Mouse (Mus musculus) 3134 (cell line): ENCODE data around the gene Ube2r2.

Experiments used
- DNase-seq: peaks from one replicate; pipeline ENCODE4 v3.0.0-alpha.2; 2011; ENCODE audit warnings: low spot score; ENCODE audit not compliant: insufficient read length; ENCODE audit errors: extremely low read depth

The Ube2r2 gene

DNA sequence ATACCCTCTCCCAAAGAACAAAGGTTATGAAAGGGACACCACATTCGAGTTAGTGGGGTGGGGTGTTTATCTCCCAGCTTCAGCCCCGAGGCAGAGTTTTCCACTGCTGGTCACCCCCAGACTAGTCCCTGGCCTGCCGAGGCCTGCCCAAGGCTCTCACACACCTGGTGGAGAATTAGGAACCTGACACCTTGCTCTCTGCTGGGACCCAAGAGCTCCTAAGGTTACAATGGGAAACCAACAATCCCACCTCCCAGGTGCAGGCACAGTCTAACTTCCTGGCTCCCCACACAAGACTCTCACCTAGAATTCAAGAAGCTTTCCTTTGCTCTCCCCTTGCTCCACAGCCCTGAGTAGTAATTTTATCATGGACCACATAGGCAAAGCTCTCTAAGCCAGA is 18.7 kb upstream of the Ube2r2 start:
- DNase-seq, result no peak

DNA sequence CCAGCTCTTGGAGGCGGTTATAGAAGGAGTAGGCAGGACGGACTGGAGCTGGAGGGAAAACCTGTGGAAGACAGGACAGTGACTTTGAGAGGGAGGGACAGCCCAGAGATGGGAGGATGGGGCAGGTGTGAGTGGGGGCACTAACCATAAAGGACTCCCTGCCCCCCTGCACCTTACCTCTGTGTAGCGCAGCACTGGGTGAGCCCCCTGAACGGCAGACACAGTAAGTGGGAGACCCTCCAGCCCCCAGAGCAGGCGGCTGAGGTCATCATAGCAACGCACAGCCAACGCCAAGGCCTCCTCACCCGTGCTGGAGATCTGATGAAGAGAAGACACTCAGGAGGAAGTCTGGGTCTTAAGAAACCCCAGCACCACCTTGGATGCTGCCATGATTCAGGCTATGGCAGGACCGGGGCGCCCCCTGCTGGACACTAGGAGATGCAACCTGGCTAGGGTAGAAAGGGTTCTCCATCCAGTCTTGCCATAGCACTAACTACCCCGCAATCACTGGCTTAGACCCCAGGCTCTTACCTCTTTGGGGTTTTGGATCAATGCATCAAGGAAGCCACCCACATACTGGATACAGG is 16.7 kb upstream of the Ube2r2 start:
- peak; percentile 59 for DNase-seq

DNA sequence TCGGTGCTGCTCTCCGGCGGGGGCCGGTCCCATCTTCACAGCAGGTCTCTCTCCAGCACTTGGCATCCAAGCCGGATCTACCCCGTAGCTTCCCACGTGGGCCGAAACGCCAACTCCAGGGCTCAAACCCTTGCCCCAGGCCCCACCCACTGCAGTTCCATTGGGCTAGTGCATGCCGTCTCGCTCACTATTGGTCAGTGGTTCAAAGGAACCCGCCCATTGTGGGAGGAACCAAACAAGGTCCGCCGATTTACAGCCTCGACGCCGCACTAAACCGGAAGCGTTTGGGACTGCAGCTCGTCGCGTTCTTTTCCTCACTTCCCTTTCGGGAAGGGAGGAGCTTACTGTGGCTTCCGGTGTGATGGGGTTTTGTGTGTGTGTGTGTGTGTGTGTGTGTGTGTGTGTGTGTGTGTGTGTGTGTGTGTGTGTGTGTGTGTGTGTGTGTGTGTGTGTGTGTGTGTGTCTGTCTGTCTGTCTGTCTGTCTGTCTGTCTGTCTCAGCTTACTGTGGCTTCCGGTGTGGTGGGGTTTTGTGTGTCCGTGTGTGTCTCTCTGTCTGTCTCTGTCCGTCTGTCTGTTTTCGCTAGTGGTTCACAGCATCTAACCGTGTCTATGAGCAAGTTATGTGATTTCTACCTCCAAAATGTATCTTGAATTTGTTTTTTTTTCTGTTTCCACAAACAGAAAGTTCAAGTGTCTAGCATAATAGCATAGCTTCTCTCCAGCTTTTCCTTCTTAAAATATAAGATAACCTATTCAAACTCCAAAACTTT is 11.2 kb upstream of the Ube2r2 start, which contains the start of gene Nol6:
Gene Nol6 (minus strand): TSS at position 276 of the 772 bp plus-strand sequence.
- peak; percentile 95 for DNase-seq

DNA sequence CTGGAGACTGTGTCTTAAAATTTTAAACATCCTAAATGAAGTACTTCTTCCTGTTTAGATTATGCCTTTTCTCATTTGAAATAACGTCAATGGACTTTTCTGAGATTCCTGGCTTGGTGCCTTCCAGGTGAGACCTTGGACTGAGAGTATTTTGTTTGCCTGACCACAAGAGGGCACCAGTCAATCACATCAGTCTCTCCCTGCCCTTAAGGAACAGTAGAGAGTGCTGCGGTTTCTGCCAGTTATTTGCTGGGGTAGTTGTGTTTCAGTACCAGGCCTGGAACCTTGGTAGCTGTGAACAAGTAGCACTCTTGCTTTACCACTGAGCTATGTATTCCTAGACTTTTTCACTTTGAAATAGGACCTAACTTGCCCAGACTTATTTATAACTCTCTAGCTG is 6.1 kb upstream of the Ube2r2 start:
- no peak for DNase-seq

DNA sequence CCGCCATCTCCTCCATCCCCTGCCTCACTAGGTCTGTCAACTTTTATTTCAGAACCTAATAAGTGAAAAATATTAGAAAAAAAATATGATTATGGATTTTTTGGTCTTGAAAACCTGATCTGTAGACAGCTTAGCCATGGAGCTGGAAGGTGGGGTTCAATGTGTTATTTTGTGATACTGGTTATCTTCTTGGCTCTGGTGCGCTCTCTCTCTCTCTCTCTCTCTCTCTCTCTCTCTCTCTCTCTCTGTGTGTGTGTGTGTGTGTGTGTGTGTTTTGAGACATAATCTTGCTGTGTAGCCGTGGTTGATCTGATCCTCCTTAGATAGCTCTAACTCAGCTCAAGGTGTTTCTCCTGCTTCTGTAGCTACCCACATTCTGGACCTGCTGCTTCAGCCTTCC is 5.7 kb upstream of the Ube2r2 start:
- DNase-seq, result no peak

DNA sequence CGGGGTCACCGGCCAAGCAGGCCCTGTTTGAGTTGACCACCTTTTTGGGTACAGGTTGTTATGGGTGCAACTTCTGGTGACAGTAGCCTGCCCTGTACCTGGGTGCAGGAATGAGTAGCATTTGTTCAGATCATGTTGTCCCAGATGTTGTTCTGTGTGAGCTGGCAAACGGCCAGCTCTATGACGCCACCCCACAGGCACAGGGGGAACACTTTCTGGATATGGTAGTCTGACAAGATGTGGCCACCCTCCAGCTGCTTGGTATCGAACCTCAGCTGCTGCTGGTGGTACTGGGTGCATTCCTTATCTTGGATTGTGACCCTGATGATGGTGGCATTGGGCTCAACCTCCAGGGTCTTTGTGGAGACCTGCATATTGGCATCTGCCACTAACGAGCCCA is 3.1 kb upstream of the Ube2r2 start:
- DNase-seq, result no peak

DNA sequence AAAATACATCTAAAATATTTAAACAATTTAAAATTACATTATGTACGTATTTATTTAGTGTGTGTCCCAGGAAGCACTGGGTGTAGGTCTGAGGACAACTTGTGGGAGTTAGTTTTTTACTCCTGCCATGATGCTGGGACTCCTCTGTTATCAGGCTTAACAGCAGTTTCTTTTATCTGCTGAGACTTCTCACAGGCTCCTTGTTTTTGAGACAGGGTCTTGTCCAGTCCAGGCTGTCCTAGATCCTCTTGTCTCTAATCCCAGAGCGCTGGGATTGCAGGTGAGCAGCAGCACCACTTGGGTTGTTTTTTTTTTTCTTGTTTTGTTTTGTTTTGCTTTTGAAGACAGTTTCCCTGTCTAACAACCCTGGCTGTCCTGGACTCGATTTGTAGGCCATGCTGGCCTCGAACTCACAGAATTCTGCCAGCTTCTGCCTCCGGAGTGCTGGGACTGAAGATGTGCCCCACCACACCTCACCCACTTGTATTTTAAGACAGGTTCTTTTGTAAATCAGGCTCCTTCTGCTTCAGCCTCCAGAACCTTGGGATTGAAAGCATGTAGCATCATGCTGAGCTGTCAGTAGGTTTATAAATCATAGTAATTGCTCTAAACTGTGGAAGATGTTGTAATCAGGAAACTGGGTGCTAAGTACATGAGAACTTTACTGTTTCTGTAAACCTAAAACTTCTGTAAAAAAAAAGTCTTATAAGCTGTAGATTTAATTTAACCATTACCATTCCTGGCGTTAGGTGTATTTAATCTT is 1.8 kb upstream of the Ube2r2 start:
- DNase-seq, result no peak

DNA sequence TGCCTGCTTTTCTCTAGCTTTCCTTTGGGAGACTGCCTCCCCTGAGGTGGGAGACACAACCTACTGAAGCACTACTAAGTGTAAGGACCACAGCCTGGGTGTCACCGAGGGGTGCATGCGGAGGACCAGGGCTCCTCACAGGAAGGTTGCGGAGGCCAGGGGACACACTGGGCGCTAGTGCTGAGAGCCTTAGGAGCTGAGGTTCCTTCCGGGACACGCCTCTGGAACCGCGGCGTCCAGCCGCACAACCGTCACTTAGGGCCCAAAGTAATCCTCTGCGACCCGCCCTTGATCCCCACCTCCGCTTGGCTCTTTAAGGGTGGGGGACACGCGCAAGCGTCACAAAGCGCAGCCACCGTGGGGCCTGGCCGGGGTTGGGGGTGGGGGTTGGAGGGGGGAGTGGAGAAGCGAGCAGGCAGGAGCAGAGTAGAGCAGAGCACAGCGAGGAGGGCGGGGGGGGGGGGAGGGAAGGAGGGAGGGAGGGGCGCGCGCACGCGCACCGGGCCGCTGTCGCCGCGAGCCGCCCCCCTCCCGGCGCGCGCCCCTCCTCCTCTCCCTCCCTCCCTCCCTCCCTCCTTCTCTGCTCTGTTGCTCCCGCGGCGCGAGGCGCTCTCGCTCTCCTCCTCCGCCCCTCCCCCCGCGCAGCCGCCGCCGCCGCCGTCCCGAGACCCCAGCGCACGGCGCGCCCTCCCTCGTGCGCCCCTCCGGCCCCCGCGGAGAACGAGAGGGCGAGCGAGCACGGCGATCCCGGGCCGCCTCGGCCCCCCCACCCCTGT is 420 bp upstream of the Ube2r2 start:
- DNase-seq, result peak; percentile 89

DNA sequence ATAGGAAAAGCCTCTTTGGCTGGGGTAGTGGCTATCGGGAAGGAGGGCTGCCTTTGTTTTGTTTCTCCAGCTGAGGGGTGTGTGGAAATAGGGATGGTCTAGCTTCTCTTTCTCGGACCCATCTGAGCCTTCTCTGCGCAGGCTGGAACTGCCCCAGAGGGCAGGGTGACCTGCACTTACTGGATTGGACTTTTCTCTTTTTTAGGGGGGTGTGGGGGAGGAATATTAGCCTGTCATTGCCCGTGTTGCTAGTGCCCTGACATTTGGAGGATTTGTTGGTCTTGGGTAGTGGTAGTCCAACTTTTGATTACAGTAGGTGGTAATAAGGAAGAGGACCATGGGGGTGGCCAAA is 887 bp downstream of the Ube2r2 start:
- DNase-seq, result no peak

DNA sequence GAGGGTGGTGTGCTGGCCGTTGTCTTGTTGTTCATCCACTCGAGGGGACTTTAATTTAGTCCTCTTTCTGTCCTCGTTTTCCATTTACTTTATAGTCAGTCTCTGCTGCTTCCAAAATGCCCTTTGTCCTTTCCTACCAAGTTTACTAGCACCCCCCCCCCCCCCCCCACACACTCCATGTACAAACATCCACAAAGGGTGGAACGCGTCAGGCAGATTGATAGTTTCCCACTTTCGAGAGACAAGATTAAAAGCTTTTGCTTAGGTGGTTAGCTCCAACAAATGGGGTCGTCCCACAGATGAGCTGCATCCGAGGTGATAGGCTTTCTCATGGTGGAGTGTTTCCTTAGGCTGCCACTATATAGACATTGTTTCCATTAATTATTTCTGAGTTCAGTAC is 1.3 kb downstream of the Ube2r2 start:
- DNase-seq, result no peak

DNA sequence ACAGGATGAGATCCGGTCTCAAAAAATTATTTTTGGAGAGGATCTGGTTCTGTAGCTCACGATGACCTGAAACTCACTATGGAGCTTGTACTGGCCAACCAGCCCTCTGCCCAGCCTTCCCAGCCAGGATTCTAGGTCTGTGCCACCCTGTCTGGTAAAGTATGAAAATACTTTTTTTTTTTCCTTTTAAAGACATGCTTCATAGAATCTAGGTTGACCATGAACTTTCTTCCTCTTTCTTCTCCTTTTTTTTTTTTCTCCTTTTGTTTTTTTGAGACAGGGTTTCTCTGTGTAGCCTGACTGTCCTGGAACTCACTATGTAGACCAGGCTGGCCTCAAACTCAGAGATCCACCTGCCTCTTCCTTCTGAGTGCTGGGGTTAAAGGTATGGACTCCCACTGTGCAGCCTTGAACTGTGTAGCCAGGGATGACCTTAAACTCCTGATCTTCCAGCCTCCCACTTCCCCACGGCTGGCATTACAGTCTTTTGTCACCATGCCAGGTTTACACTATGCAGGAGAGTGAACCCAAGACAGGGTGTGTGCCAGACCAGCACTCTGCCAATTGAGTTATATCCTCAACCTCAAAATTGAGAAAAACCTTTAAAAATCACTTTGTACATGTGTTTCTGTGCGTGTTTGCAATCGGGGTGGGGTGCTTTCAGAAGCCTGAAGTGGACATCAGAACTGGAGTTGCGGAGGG is 4.8 kb downstream of the Ube2r2 start:
- no peak for DNase-seq

DNA sequence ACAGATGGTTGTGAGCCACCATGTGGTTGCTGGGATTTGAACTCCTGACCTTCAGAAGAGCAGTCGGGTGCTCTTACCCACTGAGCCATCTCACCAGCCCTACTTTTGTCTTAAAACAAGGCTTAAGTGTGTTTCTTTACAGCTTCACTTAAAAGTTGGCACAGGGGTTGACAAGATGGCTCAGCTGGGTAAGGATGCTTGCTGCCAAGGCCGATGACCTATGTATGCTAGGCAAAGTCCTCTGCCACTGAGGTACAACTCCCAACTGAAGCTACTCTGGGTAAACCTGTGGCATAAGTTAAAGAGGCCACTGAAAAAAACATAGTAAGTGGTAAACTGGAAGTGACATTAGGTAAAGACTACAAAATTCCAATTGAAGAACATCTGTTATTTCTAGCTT is 7.1 kb downstream of the Ube2r2 start:
- DNase-seq, result no peak

DNA sequence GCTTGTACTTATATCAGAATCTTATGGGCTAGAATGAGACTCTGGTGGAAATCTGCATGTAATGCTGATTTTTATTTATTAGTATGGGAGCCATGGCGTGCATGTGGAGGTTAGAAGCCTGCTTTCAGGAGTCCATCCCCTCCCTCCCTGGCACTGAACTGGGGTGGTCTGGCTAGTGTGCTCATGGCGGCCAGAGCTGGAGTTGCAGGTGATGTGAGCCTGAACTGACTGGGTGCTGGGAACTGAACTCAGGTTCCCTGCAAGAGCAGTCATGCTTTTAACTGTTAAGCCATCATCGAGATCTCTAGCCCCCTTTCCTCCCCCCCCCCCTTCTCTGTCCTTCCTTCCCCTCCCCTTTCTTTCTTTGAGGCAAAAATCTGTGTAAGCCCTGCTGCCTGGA is 14.3 kb downstream of the Ube2r2 start:
- DNase-seq, result no peak

DNA sequence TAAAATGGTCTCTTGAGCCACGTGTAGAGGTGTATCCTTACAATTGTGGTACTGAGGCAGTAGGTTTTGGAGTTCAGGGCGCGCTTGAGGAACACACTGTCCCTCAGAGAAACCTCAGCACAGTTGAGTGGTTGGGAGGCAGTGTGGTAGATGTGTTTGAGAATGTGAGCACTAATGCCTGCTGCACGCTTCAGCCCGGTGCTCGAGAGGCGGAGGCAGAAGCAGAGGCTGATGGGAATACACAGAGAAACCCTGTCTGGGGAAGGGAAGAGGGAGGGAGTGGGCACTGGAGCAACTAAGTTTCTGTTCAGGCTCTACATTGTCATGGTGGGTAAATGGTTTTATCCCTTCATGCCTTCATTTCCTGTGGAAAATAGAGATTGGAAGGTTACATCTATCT is 15.6 kb downstream of the Ube2r2 start:
- no peak for DNase-seq

DNA sequence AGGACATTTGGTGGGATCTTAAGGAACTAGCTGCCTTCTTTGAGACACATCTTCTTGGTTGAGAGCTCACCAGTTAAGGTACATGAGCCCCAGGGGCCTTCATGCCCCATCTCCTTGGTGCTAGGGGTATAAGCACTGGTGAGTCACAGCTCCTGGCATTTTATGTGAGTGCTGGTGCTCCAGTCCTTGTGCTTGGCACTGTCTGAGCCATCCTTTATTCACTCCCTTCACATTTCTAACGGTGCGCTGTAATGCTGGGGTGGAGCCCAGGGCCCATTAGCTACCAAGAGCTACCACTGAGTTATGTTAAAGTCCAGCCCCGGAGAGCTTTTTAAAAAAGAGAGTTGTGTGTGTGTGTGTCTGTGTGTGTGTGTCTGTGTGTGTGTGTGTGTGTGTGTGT is 17.6 kb downstream of the Ube2r2 start:
- DNase-seq, result peak; percentile 48

DNA sequence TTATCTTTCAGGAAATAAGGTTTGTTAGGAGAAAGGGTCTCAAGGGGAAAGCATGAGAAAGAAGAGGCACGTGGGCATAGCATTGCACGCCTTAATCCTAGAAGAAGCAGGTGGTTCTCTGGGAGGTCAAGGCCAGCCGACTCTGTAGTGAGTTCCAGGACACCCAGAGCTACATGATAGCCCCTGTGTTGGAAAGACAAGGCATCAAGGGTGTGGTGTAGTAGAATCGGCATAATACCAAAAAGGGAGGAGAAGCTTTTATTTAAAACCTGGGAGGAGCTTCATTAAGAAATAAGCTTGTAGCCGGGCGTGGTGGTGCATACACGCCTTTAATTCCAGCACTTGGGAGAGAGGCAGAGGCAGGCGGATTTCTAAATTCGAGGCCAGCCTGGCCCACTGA is 21.4 kb downstream of the Ube2r2 start:
- DNase-seq, result no peak

DNA sequence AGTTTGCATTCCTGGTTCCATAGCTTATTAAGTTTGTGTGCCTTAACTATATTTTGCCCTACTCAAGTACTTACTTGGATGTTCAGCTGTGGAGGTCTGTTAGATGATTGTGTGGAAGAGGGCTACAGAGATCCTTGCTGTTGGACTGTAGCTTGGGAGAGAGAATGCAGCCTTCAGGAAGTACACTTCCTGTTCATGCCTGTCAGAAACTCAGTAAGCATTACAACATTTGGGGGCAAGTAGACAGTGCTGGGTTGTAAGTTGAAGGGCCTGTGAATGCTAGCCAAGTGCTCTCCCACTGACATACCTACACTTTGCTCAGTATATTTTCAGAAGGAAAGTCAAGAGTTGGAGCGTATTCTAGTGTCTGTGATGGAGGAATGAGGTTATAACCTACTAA is 22.7 kb downstream of the Ube2r2 start:
- DNase-seq, result no peak

DNA sequence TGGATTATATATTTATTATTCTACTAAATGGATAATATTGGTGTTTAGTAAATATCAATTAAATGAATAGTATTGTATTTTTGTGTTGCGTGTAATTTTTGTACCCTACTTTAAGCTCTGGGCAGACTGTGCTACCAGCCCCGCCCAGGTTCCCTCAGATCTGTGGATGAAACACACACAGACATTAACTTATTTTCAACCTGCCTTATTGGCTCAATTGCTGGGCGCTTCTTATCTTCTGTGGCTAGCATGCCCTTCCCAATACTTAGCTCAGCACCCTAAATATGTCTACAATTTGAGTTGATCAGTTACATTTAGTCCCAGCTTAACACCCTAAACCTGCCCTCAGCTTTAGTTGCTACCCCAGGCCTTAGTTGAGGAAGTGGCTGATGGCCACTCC is 25.7 kb downstream of the Ube2r2 start:
- no peak for DNase-seq

DNA sequence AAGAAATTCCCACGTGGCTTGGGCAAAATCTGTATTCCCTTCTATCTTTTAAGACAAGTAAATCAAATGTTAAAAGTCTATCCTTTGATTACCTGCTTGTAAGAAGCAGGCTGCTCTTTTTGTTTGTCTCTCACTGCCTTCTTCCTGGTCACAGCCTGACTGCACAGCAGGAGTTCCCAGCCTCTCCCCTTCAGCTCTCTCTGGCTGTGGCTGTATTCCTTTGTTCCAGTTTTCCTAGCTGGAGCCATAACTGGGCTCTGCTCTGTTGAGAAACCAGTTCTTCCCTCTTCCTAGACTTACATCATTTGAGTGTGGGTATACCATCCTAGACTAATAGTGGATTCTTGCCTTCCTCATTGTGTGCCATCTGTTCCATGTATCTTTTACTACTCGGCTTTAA is 29.4 kb downstream of the Ube2r2 start:
- DNase-seq, result no peak

DNA sequence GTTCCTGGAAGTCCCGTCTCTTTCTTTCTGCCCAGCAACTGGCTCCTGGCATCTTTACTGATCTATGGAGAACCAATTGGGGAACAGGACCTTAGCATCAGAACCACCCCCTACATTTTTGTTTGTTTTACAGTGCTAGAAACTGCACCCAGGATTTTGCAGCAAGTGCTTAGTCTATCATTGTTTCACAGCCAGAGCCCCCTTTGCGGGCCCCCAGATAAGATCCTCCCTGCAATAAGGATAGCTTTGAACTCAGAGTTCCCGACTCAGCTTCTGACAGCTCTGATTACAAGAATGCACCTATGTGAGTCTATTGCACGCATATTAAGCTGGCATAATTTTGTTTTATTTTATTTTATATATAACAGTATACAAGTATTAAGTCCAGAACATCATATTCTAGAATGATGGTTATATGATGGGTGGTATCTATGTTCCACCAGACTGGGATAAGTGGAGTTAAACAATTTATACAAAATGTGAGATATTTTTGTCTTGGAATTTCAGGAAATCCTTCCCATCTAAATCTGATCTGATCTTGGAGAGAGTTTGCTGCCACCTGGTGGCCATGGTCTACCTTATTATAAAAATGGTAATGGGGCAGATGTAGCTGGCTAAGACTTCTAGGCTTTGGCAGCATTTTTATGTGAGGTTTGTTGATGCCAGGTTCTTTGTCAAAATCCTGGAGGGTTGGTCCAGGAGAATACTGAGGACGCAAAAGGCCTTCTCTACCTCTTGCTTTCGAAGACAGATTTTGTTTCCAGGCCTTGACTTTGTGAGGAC is 30.3 kb downstream of the Ube2r2 start:
- no peak for DNase-seq
